Mouse (Mus musculus) kidney, adult 2 months (tissue): ENCODE data around the gene Trim44.

ENCODE experiments used
- CTCF ChIP-seq: fragments of 200-500 bp; conservative IDR thresholded peaks from 2 replicates; pipeline ENCODE4 v1.5.1; 2011; ENCODE audit warnings: low read depth, mild to moderate bottlenecking, control low read depth, low read length, moderate library complexity, mixed read lengths; ENCODE audit not compliant: insufficient read depth, insufficient read length
- POLR2A ChIP-seq: fragments of 200-500 bp; IDR thresholded peaks from one replicate; pipeline ENCODE4 v1.6.1; 2011; ENCODE audit warnings: low read depth, low read length, control low read depth

GRCm38 (mm10) chr2:102450761-102451670 lies 43.4 kb upstream of the Trim44 start:
- no peak for TF ChIP-seq POLR2A
- TF ChIP-seq CTCF: no peak
